Mouse (Mus musculus): ENCODE results near the gene Bcl11b. TPM values are rescaled to one million over a fixed set of nuclear protein-coding genes. Genes with fewer than 3 reads are reported as not detected.

Bcl11b gene
- polyA plus RNA-seq, 1 experiment from 2014 or later: 2.6 TPM

DNA sequence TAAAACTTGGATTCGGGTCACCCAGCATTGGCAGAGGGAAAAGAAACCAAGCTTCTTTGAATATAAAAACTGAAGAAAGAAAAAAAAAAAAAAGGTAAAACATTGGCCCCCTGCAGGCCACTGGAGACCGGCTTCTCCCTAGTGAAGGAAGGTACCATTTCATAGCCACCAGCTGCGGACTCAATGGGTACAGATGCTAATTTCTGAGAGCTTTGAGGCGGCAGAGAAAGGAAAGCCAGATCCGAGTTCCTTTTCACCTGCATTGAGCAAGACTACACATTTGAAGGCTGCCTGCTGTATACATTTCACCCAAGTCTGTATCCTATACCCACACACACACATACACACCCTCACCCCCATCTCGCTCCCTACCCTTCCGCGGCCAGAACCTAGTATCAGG is 26.3 kb downstream of the Bcl11b start:
- Histone ChIP-seq H3K9ac (ENCODE audit: low read length) (no peak overlapping the region), H3K9me3 (replicated peaks; ENCODE audit: control insufficient read depth, low read length) (no peaks in the 10 kb centered on the region), H3K27me3 (ENCODE audit: control insufficient read depth, insufficient read depth, low read length) (no peaks in the 10 kb centered on the region), H3K4me2 (ENCODE audit: low read depth, low read length) (no peak overlapping the region), H3K4me3 (replicated peaks; ENCODE audit: low read length) (no peak overlapping the region), H3K36me3 (ENCODE audit: control insufficient read depth, insufficient read depth, low read length) (no peaks in the 10 kb centered on the region), H3K4me1 (ENCODE audit: control insufficient read depth, insufficient read depth, low read length) (peaks cover 47% of the 10 kb centered on the region), H3K27ac (ENCODE audit: low read length) (no peak overlapping the region)
- WGBS: 65% methylated on average over 8 of the region's 8 CpGs
- ATAC-seq (ENCODE audit: insufficient read depth, low FRiP score): no peak

DNA sequence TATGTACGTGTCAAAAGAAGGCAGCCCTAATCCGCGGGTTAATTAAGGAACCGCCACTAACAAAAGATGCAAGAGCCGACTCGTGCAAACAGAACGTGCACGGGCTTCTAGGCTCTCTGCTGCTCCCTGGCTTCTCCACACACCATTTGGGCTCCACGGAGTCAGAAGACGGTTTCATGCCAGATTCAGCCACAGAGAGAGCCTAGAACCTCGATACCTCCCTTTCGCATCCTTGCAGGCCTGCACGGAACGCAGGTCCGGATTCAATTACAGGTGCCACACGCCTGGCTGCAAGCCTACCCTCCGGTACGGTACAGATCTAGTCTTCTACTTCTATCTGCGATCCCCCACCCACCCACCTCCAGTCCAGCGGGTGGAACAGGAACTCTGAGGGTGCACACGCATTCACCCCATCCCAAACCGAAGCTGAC is 26.8 kb downstream of the Bcl11b start:
- H3K36me3 ChIP-seq (ENCODE audit: control insufficient read depth, insufficient read depth, low read length): no peaks in the 10 kb centered on the region
- no peak for ATAC-seq (ENCODE audit: insufficient read depth, low FRiP score)
- no peak overlapping the region for H3K9ac ChIP-seq (ENCODE audit: low read length)
- H3K9me3 ChIP-seq (replicated peaks; ENCODE audit: control insufficient read depth, low read length): no peaks in the 10 kb centered on the region
- H3K4me3 ChIP-seq (replicated peaks; ENCODE audit: low read length): no peak overlapping the region
- 36% methylated on average over 22 of the region's 22 CpGs for WGBS
- H3K4me2 ChIP-seq (ENCODE audit: low read depth, low read length): peak overlapping the region; percentile 34
- peaks cover 47% of the 10 kb centered on the region for H3K4me1 ChIP-seq (ENCODE audit: control insufficient read depth, insufficient read depth, low read length)
- H3K27ac ChIP-seq (ENCODE audit: low read length): no peak overlapping the region
- no peaks in the 10 kb centered on the region for H3K27me3 ChIP-seq (ENCODE audit: control insufficient read depth, insufficient read depth, low read length)

DNA sequence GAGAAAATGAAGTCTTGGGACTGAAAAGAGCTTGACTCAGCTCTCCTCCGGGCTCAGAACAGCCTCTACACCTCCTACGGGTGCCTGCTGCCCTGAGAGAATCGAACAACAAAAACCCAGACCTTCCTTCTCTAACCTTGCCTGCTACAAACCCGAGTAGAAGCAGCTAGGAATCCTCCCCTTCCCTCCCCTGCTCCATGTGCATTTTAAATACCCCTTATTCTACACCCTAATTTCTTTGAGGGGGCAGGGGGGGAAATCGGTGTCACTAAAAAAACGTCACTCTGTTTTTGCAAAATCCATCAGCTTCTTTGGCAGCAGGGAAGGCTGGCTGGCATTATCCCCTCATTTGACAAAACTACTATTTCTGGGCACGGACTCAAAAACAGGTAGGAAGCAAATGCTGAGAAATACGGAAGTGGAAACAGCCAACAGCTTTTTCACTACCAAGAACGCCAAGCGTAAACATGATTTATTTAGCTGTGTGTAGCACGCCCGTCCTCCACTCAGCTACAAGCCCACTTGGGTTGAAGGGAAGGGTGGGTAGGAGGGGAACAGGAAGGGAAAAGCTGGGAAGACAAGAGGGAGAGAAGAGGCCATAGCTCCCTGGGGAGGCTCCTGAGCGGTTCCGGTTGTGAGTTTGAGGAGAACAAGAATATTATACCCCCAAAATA is 27.4 kb downstream of the Bcl11b start:
- no peak overlapping the region for H3K4me3 ChIP-seq (replicated peaks; ENCODE audit: low read length)
- no peaks in the 10 kb centered on the region for H3K9me3 ChIP-seq (replicated peaks; ENCODE audit: control insufficient read depth, low read length)
- peak overlapping the region; percentile 34 for H3K4me2 ChIP-seq (ENCODE audit: low read depth, low read length)
- peaks cover 44% of the 10 kb centered on the region for H3K4me1 ChIP-seq (ENCODE audit: control insufficient read depth, insufficient read depth, low read length)
- no peak overlapping the region for H3K27ac ChIP-seq (ENCODE audit: low read length)
- no peak for ATAC-seq (ENCODE audit: insufficient read depth, low FRiP score)
- H3K27me3 ChIP-seq (ENCODE audit: control insufficient read depth, insufficient read depth, low read length): no peaks in the 10 kb centered on the region
- no peak overlapping the region for H3K9ac ChIP-seq (ENCODE audit: low read length)
- WGBS: 30% methylated on average over 14 of the region's 14 CpGs
- no peaks in the 10 kb centered on the region for H3K36me3 ChIP-seq (ENCODE audit: control insufficient read depth, insufficient read depth, low read length)

DNA sequence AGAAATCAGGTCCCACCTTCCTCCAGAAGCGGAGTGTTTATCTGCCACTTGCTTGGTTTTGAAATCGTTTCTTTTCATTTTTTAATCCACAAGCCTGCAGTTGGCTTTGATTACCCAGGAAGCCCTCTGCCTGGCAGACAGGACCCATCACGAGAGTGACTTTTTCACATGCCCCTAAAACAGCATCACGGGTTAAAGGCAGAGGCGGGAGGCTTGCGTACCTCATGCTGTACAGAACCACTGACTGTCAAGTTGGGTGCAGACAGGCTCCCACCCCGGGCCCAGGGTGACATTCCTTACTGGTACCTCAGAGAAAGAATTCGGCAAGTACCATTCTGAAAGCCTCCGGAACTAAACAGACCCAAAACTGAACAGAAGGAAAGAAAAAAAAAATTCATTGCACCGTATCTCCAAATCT is 27.9 kb downstream of the Bcl11b start:
- Histone ChIP-seq H3K36me3 (ENCODE audit: control insufficient read depth, insufficient read depth, low read length) (no peaks in the 10 kb centered on the region), H3K27me3 (ENCODE audit: control insufficient read depth, insufficient read depth, low read length) (no peaks in the 10 kb centered on the region), H3K4me1 (ENCODE audit: control insufficient read depth, insufficient read depth, low read length) (peaks cover 38% of the 10 kb centered on the region), H3K9me3 (replicated peaks; ENCODE audit: control insufficient read depth, low read length) (no peaks in the 10 kb centered on the region), H3K9ac (ENCODE audit: low read length) (no peak overlapping the region), H3K4me2 (ENCODE audit: low read depth, low read length) (no peak overlapping the region), H3K27ac (ENCODE audit: low read length) (no peak overlapping the region), H3K4me3 (replicated peaks; ENCODE audit: low read length) (no peak overlapping the region)
- no peak for ATAC-seq (ENCODE audit: insufficient read depth, low FRiP score)
- WGBS: 78% methylated on average over 10 of the region's 10 CpGs

DNA sequence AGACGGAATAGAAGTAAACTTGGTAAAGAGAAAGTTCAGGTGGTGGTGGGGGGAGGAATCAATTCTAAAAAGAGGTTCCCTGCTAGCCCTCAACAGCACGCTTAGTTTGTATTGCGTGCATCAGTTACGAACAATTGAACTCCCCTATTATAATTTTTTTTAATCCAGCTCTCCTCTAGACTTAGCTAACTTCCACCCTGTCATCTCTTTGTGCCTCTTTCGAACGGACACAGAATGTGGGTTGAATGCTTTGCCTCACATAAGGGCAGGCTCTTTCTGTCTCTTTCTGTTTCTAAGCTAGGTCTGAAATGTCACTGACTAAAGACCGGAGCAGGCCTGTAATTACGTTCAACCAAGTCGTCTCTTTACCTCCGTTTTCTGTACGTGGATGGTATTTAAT is 28.9 kb downstream of the Bcl11b start:
- no peaks in the 10 kb centered on the region for H3K36me3 ChIP-seq (ENCODE audit: control insufficient read depth, insufficient read depth, low read length)
- WGBS: 84% methylated on average over 11 of the region's 11 CpGs
- no peak overlapping the region for H3K4me2 ChIP-seq (ENCODE audit: low read depth, low read length)
- ATAC-seq (ENCODE audit: insufficient read depth, low FRiP score): no peak
- no peaks in the 10 kb centered on the region for H3K9me3 ChIP-seq (replicated peaks; ENCODE audit: control insufficient read depth, low read length)
- no peak overlapping the region for H3K27ac ChIP-seq (ENCODE audit: low read length)
- H3K4me3 ChIP-seq (replicated peaks; ENCODE audit: low read length): no peak overlapping the region
- peaks cover 32% of the 10 kb centered on the region for H3K4me1 ChIP-seq (ENCODE audit: control insufficient read depth, insufficient read depth, low read length)
- no peaks in the 10 kb centered on the region for H3K27me3 ChIP-seq (ENCODE audit: control insufficient read depth, insufficient read depth, low read length)
- no peak overlapping the region for H3K9ac ChIP-seq (ENCODE audit: low read length)

DNA sequence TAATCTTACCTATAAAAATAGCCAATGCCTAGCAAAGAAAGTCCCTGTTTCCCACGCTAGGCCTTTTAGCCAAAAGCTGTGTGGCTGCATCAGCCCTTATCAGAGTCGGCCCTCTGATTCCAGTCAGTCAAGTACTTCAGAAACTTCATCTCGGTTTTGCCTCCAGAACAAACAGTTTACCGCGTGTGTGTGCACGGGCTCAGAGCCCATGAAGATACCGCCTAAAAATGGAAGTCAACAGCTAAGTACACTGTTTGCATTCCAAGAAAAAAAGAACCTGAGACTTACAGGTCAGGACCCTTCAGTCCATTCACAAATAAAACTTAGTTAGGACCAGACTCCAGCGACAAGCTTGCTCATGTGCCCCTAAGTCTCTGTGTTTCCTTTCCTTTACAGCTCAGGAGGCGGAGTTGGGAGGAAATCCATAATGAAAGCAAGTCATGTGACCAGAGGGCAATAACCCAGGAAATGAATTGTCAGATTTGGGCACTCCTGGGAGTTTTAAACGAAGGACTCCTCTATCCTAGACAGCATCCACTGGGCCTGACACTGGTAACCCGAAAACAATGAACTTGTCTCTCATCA is 29.8 kb downstream of the Bcl11b start:
- Histone ChIP-seq H3K4me1 (ENCODE audit: control insufficient read depth, insufficient read depth, low read length) (peaks cover 32% of the 10 kb centered on the region), H3K4me2 (ENCODE audit: low read depth, low read length) (peak overlapping the region; percentile 0; the same call in 1 of the 2 replicates)
- WGBS: 39% methylated on average over 11 of the region's 11 CpGs

DNA sequence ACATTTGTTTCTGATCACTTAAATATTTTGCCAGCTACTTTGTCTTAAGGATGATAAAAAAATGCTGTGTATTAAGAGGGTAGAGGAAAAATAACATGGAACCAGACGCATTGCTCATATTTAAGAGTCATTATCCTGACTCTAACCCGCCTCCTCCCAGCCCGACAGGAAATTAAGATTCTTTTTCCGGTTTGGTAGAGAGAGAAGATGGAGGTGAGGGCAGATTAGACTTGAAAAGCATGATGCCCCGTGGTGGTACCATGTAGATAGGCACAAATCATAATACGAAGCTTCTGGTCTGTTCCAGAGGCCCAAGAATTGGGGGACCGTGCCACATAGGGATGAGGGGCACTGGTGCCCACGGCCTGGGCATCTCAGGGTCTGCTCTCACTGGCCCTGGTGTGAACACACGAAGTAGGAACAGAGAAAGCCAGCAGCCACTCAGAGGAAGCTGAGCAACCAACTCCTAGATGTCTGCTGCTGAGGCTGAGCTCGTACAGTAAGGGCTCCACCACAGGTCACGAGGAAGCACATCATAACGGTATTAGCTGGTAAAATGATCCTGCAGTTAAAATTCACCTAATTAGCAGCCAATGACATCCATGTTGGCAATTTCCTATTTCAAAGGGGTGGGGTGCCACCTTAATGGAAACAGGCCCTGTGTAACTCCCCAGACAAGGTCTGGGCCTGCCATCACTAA is 32.2 kb downstream of the Bcl11b start:
- WGBS: 80% methylated on average over 12 of the region's 12 CpGs
- no peaks in the 10 kb centered on the region for H3K9me3 ChIP-seq (replicated peaks; ENCODE audit: control insufficient read depth, low read length)
- H3K27me3 ChIP-seq (ENCODE audit: control insufficient read depth, insufficient read depth, low read length): no peaks in the 10 kb centered on the region
- H3K4me3 ChIP-seq (replicated peaks; ENCODE audit: low read length): no peak overlapping the region
- no peaks in the 10 kb centered on the region for H3K36me3 ChIP-seq (ENCODE audit: control insufficient read depth, insufficient read depth, low read length)
- no peak for ATAC-seq (ENCODE audit: insufficient read depth, low FRiP score)
- H3K9ac ChIP-seq (ENCODE audit: low read length): no peak overlapping the region
- no peak overlapping the region for H3K27ac ChIP-seq (ENCODE audit: low read length)
- no peak overlapping the region for H3K4me2 ChIP-seq (ENCODE audit: low read depth, low read length)
- H3K4me1 ChIP-seq (ENCODE audit: control insufficient read depth, insufficient read depth, low read length): peaks cover 16% of the 10 kb centered on the region; the same call in 1 of the 2 replicates

More for the DNA sequence above, 29.8 kb downstream of the Bcl11b start:
- no peaks in the 10 kb centered on the region for H3K9me3 ChIP-seq (replicated peaks; ENCODE audit: control insufficient read depth, low read length)
- no peaks in the 10 kb centered on the region for H3K27me3 ChIP-seq (ENCODE audit: control insufficient read depth, insufficient read depth, low read length)
- no peaks in the 10 kb centered on the region for H3K36me3 ChIP-seq (ENCODE audit: control insufficient read depth, insufficient read depth, low read length)
- ATAC-seq (ENCODE audit: insufficient read depth, low FRiP score): peak; percentile 35; the same call in 1 of the 2 replicates
- H3K4me3 ChIP-seq (replicated peaks; ENCODE audit: low read length): no peak overlapping the region; the same call in 1 of the 2 replicates
- no peak overlapping the region for H3K9ac ChIP-seq (ENCODE audit: low read length)
- peak overlapping the region; percentile 54; the same call in 1 of the 2 replicates for H3K27ac ChIP-seq (ENCODE audit: low read length)

DNA sequence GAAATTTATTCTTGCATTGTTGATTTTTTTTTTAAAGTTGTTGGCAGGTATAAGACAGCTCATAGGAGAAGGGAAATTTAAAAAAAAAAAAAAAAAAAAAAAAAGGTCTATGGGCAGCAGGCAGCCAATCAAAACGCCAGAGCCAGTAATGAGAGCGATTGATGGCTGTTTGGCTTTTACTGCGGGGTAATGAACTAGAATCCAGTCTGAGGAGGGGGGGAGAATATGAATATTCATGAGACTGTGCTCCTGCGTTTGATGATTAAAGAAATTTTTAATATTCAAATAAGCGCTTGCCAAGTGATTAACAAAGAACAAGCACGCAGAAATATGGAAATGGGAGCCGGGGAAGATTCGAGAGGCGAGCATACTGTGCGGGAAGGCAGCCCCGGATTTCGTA is 32.8 kb downstream of the Bcl11b start:
- 72% methylated on average over 12 of the region's 12 CpGs for WGBS
- Histone ChIP-seq H3K4me3 (replicated peaks; ENCODE audit: low read length) (no peak overlapping the region), H3K9ac (ENCODE audit: low read length) (no peak overlapping the region), H3K4me2 (ENCODE audit: low read depth, low read length) (no peak overlapping the region), H3K27me3 (ENCODE audit: control insufficient read depth, insufficient read depth, low read length) (no peaks in the 10 kb centered on the region), H3K36me3 (ENCODE audit: control insufficient read depth, insufficient read depth, low read length) (no peaks in the 10 kb centered on the region), H3K9me3 (replicated peaks; ENCODE audit: control insufficient read depth, low read length) (no peaks in the 10 kb centered on the region), H3K4me1 (ENCODE audit: control insufficient read depth, insufficient read depth, low read length) (peaks cover 11% of the 10 kb centered on the region; the same call in 1 of the 2 replicates), H3K27ac (ENCODE audit: low read length) (no peak overlapping the region)
- ATAC-seq (ENCODE audit: insufficient read depth, low FRiP score): no peak

DNA sequence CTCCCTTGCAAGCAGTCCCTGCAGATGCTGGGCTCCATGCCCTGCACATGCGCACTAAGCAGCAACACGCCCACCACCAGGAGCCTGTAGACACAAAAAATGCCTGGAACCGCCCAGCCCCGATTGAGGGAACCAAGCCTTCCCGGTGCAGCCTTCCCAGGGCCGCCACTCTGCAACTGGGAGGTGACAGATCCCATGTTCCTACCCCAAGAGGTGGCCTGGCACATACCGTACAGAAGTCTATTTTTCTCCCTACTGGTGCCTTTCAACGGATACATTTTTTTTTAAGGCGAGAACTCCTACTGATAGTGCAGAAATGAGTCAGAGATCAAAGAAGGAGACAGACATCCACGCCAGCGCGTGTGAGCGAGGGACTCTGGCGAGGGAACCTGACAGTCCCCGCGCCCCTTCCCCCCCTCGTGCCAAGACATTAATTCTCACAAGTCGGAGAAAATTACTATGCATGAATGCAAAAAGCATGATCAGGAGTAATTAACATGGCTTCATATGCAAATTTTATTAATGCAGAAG is 33.5 kb downstream of the Bcl11b start:
- Histone ChIP-seq H3K9ac (ENCODE audit: low read length) (no peak overlapping the region), H3K4me1 (ENCODE audit: control insufficient read depth, insufficient read depth, low read length) (peaks cover 11% of the 10 kb centered on the region; the same call in 1 of the 2 replicates), H3K27ac (ENCODE audit: low read length) (no peak overlapping the region), H3K27me3 (ENCODE audit: control insufficient read depth, insufficient read depth, low read length) (no peaks in the 10 kb centered on the region), H3K4me3 (replicated peaks; ENCODE audit: low read length) (no peak overlapping the region), H3K9me3 (replicated peaks; ENCODE audit: control insufficient read depth, low read length) (no peaks in the 10 kb centered on the region), H3K4me2 (ENCODE audit: low read depth, low read length) (no peak overlapping the region), H3K36me3 (ENCODE audit: control insufficient read depth, insufficient read depth, low read length) (no peaks in the 10 kb centered on the region)
- WGBS: 60% methylated on average over 18 of the region's 18 CpGs
- no peak for ATAC-seq (ENCODE audit: insufficient read depth, low FRiP score)

Measured in stomach, embryonic 16.5 days (tissue).